In genomic region chr9:85095234-85095633, GRCm38 (mm10) we compare ENCODE assay signal across 23 mouse cellular contexts.
DNase-seq lines count a peak whose midpoint lies in the region; ATAC-seq and TF ChIP-seq lines count a peak whose summit lies in the region.
"Had no signal": no experiment of that assay in that cellular context is flagged by ENCODE, and none has a peak within 500 bp of the region (broad histone marks: within the 10 kb centered on the region; RNA-seq: fewer than 3 reads in every experiment).

No protein-coding gene starts in this region.

- DNase-seq in liver, embryonic 13.5 days = no peak
- no peak for DNase-seq in liver
- no peak for DNase-seq in liver, postnatal 0 days
- no peak for DNase-seq in MN1 (ENCODE audit: low spot score)
- DNase-seq: adrenal gland, adult 8-10 months; adrenal gland, postnatal 14 days; adrenal gland, postnatal 36 days; cerebellum, adult 11-12 months; cerebellum, adult 2 months; cerebellum, adult 9-10 months; cerebellum, postnatal 10 days; cerebellum, postnatal 25 days; forebrain, postnatal 0 days had no signal

- H3K4me1 ChIP-seq in liver, embryonic 13.5 days (replicated peaks) = no peaks in the 10 kb centered on the region
- H3K4me1 ChIP-seq in liver, postnatal 0 days (ENCODE audit: insufficient read depth) = peaks cover 3% of the 10 kb centered on the region
- no peaks in the 10 kb centered on the region for H3K4me1 ChIP-seq in liver, embryonic 12.5 days
- H3K4me1 ChIP-seq: embryonic facial prominence, embryonic 10.5 days; embryonic facial prominence, embryonic 12.5 days; forebrain, embryonic 13.5 days; forebrain, embryonic 15.5 days had no signal

- TF ChIP-seq CTCF in liver, postnatal 0 days (IDR thresholded peaks at IDR 0.05; ENCODE audit: low read depth) = no peak

- H3K4me2 ChIP-seq in liver, embryonic 13.5 days = no peak overlapping the region
- no peak overlapping the region for H3K4me2 ChIP-seq in liver, postnatal 0 days (ENCODE audit: low read depth, low read length)
- H3K4me2 ChIP-seq in liver, embryonic 12.5 days = no peak overlapping the region
- H3K4me2 ChIP-seq: embryonic facial prominence, embryonic 12.5 days; forebrain, embryonic 13.5 days; forebrain, embryonic 15.5 days had no signal

- no peaks in the 10 kb centered on the region for H3K36me3 ChIP-seq in liver, embryonic 13.5 days
- no peaks in the 10 kb centered on the region for H3K36me3 ChIP-seq in liver, postnatal 0 days (replicated peaks; ENCODE audit: insufficient read depth, low read length)
- no peaks in the 10 kb centered on the region for H3K36me3 ChIP-seq in liver, embryonic 12.5 days
- H3K36me3 ChIP-seq: embryonic facial prominence, embryonic 10.5 days; embryonic facial prominence, embryonic 12.5 days; forebrain, embryonic 15.5 days; G1E had no signal

- no peak for TF ChIP-seq EP300 in liver, postnatal 0 days (IDR thresholded peaks at IDR 0.05; ENCODE audit: low read depth)

- no peaks in the 10 kb centered on the region for H3K9me3 ChIP-seq in liver, embryonic 13.5 days (replicated peaks)
- H3K9me3 ChIP-seq in liver, postnatal 0 days (ENCODE audit: low read length) = no peaks in the 10 kb centered on the region
- no peaks in the 10 kb centered on the region for H3K9me3 ChIP-seq in liver, embryonic 12.5 days (replicated peaks)
- H3K9me3 ChIP-seq: embryonic facial prominence, embryonic 10.5 days; embryonic facial prominence, embryonic 12.5 days; forebrain, embryonic 13.5 days; forebrain, embryonic 15.5 days; G1E had no signal

- H3K9ac ChIP-seq in liver, embryonic 13.5 days = no peak overlapping the region
- H3K9ac ChIP-seq in liver, postnatal 0 days (replicated peaks) = no peak overlapping the region
- H3K9ac ChIP-seq in liver, embryonic 12.5 days = no peak overlapping the region
- H3K9ac ChIP-seq: embryonic facial prominence, embryonic 12.5 days; forebrain, embryonic 13.5 days; forebrain, embryonic 15.5 days; forebrain, postnatal 0 days had no signal

- no peaks in the 10 kb centered on the region for H3K27me3 ChIP-seq in liver, embryonic 13.5 days
- no peaks in the 10 kb centered on the region for H3K27me3 ChIP-seq in liver, postnatal 0 days (ENCODE audit: insufficient read depth, low read length)
- H3K27me3 ChIP-seq in liver, embryonic 12.5 days (replicated peaks) = no peaks in the 10 kb centered on the region
- H3K27me3 ChIP-seq: CH12.LX; embryonic facial prominence, embryonic 12.5 days; forebrain, embryonic 13.5 days; forebrain, embryonic 15.5 days had no signal

- peak overlapping the region; percentile 32; the same call in 1 of the 2 replicates for H3K27ac ChIP-seq in liver, embryonic 13.5 days
- 0 out of 2 replicates have a peak overlapping the region, but pooled peaks have one; percentile 26 for H3K27ac ChIP-seq in liver, postnatal 0 days (ENCODE audit: low read depth)
- no peak overlapping the region for H3K27ac ChIP-seq in liver, embryonic 12.5 days
- H3K27ac ChIP-seq: embryonic facial prominence, embryonic 10.5 days; embryonic facial prominence, embryonic 12.5 days; forebrain, embryonic 13.5 days; forebrain, embryonic 15.5 days had no signal

- 64% methylated on average over 3 of the region's 3 CpGs for WGBS in liver, embryonic 13.5 days (ENCODE audit: insufficient replicate concordance)
- WGBS in liver, postnatal 0 days (ENCODE audit: insufficient replicate concordance) = 68% methylated on average over 3 of the region's 3 CpGs
- WGBS in liver, embryonic 12.5 days (ENCODE audit: insufficient replicate concordance) = 58% methylated on average over 3 of the region's 3 CpGs

- H3K4me3 ChIP-seq in liver, embryonic 13.5 days (replicated peaks) = no peak overlapping the region
- no peak overlapping the region for H3K4me3 ChIP-seq in liver, postnatal 0 days (ENCODE audit: low read depth, low read length)
- no peak overlapping the region for H3K4me3 ChIP-seq in liver, embryonic 12.5 days
- H3K4me3 ChIP-seq: embryonic facial prominence, embryonic 10.5 days; embryonic facial prominence, embryonic 12.5 days; forebrain, embryonic 13.5 days; forebrain, embryonic 15.5 days had no signal

- ATAC-seq in liver, embryonic 13.5 days (ENCODE audit: low read depth) = no peak
- ATAC-seq in liver, postnatal 0 days = no peak
- no peak for ATAC-seq in liver, embryonic 12.5 days
- ATAC-seq in activated CD4-positive, CD25-positive, alpha-beta regulatory T cell, adult 4 months = peak; percentile 69
- peak; percentile 58 for ATAC-seq in inflammation-experienced regulatory T-cells, adult 6 months
- ATAC-seq in megakaryocyte, adult 5-6 weeks (ENCODE audit: poor library complexity, severe bottlenecking) = no peak
- ATAC-seq: forebrain, embryonic 13.5 days; forebrain, embryonic 15.5 days; forebrain, postnatal 0 days had no signal

Comparison
In these comparisons a context has a peak if more than half of its experiments do, and no peak if none do; other contexts are left out.
1. ATAC-seq: peak in activated CD4-positive, CD25-positive, alpha-beta regulatory T cell, adult 4 months (single experiment) and inflammation-experienced regulatory T-cells, adult 6 months (single experiment); none in liver, embryonic 13.5 days (single experiment), liver, postnatal 0 days (single experiment), liver, embryonic 12.5 days (single experiment) and megakaryocyte, adult 5-6 weeks (single experiment).